Mouse (Mus musculus) midbrain, postnatal 0 days (tissue): ENCODE measurements around the gene Mmrn2. TPM values are rescaled to one million over a fixed set of nuclear protein-coding genes. Genes with fewer than 3 reads are reported as not detected.

Source experiments
- ATAC-seq: fragments of 200-750 bp; cut with Nextera tagmentation; 2 replicates; pipeline ENCODE4 v1.8.0; 2017; ENCODE audit warnings: moderate number of reproducible peaks, mild to moderate bottlenecking, moderate TSS enrichment, moderate library complexity; ENCODE audit not compliant: low FRiP score
- DNase-seq: peaks from one replicate; pipeline ENCODE4 v3.0.0-alpha.2; 2015; ENCODE audit warnings: low spot score
- H3K27ac ChIP-seq: fragments of 300-500 bp; sonication (generic); 2 replicates; pipeline ENCODE4 v1.5.1; 2014; ENCODE audit warnings: low read depth, mild to moderate bottlenecking, low read length, mixed read lengths
- H3K27me3 ChIP-seq: fragments of 300-500 bp; sonication (generic); 2 replicates; pipeline ENCODE4 v1.6.1; 2014; ENCODE audit warnings: low read length, control low read depth, mixed read lengths; ENCODE audit not compliant: insufficient read depth
- H3K36me3 ChIP-seq: fragments of 300-500 bp; sonication (generic); 2 replicates; pipeline ENCODE4 v1.6.1; 2014; ENCODE audit warnings: low read length, control low read depth, mixed read lengths; ENCODE audit not compliant: insufficient read depth
- H3K4me1 ChIP-seq: fragments of 300-500 bp; sonication (generic); 2 replicates; pipeline ENCODE4 v1.6.1; 2014; ENCODE audit warnings: mild to moderate bottlenecking, control low read depth, antibody characterized with exemption, low read length, mixed read lengths; ENCODE audit not compliant: insufficient read depth
- H3K4me2 ChIP-seq: fragments of 300-500 bp; sonication (generic); 2 replicates; pipeline ENCODE4 v1.6.1; 2014; ENCODE audit warnings: low read depth, mild to moderate bottlenecking, low read length, mixed read lengths; ENCODE audit not compliant: poor library complexity, severe bottlenecking
- H3K4me3 ChIP-seq: fragments of 300-500 bp; sonication (generic); 2 replicates; pipeline ENCODE4 v1.5.1; 2014; ENCODE audit warnings: low read depth, mild to moderate bottlenecking, low read length, moderate library complexity
- H3K9ac ChIP-seq: fragments of 300-500 bp; sonication (generic); replicated peaks from 2 replicates; pipeline ENCODE4 v1.6.1; 2014; ENCODE audit warnings: mild to moderate bottlenecking, low read length, moderate library complexity, mixed read lengths; ENCODE audit not compliant: poor library complexity, severe bottlenecking
- H3K9me3 ChIP-seq: fragments of 300-500 bp; sonication (generic); 2 replicates; pipeline ENCODE4 v1.6.1; 2016; ENCODE audit warnings: low read length, control low read depth
- CTCF ChIP-seq: IDR thresholded peaks from 2 replicates; pipeline ENCODE4 v1.5.1; 2016; ENCODE audit warnings: antibody characterized with exemption, mild to moderate bottlenecking
- WGBS: fragments of 180-500 bp; shearing (Covaris S2); extraction: QIAGEN DNeasy Blood & Tissue Kit; methylation state at CpG from one replicate; pipeline ENCODE4 v1.1.7; 2014; 5-methylcytosine and 5-hydroxymethylcytosine counted together
- polyA plus RNA-seq: library from polyadenylated mRNA; unstranded; fragments of >200 nt; fragmentation: Nextera tagmentation; extraction: Ambion mirVana; gene quantifications from 2 replicates; pipeline ENCODE4 v1.2.1, GENCODE M21; 2015
- total RNA-seq: library from RNA; depleted of rRNA; stranded (reverse); fragments of >200 nt; gene quantifications from 2 replicates; pipeline ENCODE4 v1.2.3, GENCODE M21; 2014

Gene Mmrn2
- total and polyA plus RNA-seq, 2 experiments from 2014 or later, result 2.1 to 2.9 TPM

GRCm38 (mm10) chr14:34372646-34373045 lies 2.6 kb upstream of the Mmrn2 start:
- TF ChIP-seq CTCF, result peak; percentile 73

GRCm38 (mm10) chr14:34373581-34373980 lies 1.7 kb upstream of the Mmrn2 start:
- Histone ChIP-seq H3K9ac (no peak overlapping the region), H3K27ac (no peak overlapping the region), H3K27me3 (no peaks in the 10 kb centered on the region), H3K4me1 (no peaks in the 10 kb centered on the region), H3K36me3 (no peaks in the 10 kb centered on the region), H3K4me3 (no peak overlapping the region), H3K4me2 (no peak overlapping the region), H3K9me3 (no peaks in the 10 kb centered on the region)
- WGBS, result 84% methylated on average over 6 of the region's 6 CpGs
- no peak for TF ChIP-seq CTCF
- ATAC-seq, result no peak
- no peak for DNase-seq

More at GRCm38 (mm10) chr14:34372646-34373045, 2.6 kb upstream of the Mmrn2 start:
- Histone ChIP-seq H3K9me3 (no peaks in the 10 kb centered on the region), H3K27me3 (no peaks in the 10 kb centered on the region), H3K4me1 (no peaks in the 10 kb centered on the region), H3K36me3 (no peaks in the 10 kb centered on the region), H3K9ac (no peak overlapping the region), H3K4me3 (no peak overlapping the region), H3K4me2 (no peak overlapping the region), H3K27ac (no peak overlapping the region)
- DNase-seq (peak; percentile 26), ATAC-seq (no peak)
- WGBS, result 89% methylated on average over 6 of the region's 6 CpGs

- H3K9ac ChIP-seq, result no peak within 1 kb of the TSS
- H3K36me3 ChIP-seq, result no peaks in the 10 kb centered on the region
- no peak within 1 kb of the TSS for H3K4me2 ChIP-seq
- DNase-seq, result peak; percentile 21
- H3K4me1 ChIP-seq, result no peaks in the 10 kb centered on the region
- no peak within 1 kb of the TSS for H3K27ac ChIP-seq
- H3K27me3 ChIP-seq, result no peaks in the 10 kb centered on the region
- no peak for TF ChIP-seq CTCF
- no peak for ATAC-seq
- no peaks in the 10 kb centered on the region for H3K9me3 ChIP-seq
- WGBS, result 52% methylated on average over 10 of the region's 10 CpGs
- H3K4me3 ChIP-seq, result no peak within 1 kb of the TSS
Observed at GRCm38 (mm10) chr14:34374577-34374976, 688 bp upstream of the Mmrn2 start, which contains the start of gene Sncg. TSS of gene Sncg (minus strand) at chr14:34374789.

GRCm38 (mm10) chr14:34375941-34376340 lies 676 bp downstream of the Mmrn2 start:
- Histone ChIP-seq H3K36me3 (no peaks in the 10 kb centered on the region), H3K4me3 (no peak overlapping the region), H3K4me1 (no peaks in the 10 kb centered on the region), H3K9me3 (no peaks in the 10 kb centered on the region), H3K27me3 (no peaks in the 10 kb centered on the region), H3K9ac (no peak overlapping the region), H3K4me2 (no peak overlapping the region), H3K27ac (no peak overlapping the region)
- DNase-seq (no peak), ATAC-seq (no peak)
- TF ChIP-seq CTCF, result no peak
- whole genome bisulfite sequencing, result 90% methylated on average over 5 of the region's 5 CpGs

GRCm38 (mm10) chr14:34377121-34377520 lies 1.9 kb downstream of the Mmrn2 start:
- H3K4me1 ChIP-seq, result no peaks in the 10 kb centered on the region
- H3K9ac ChIP-seq, result no peak overlapping the region
- WGBS, result 79% methylated on average over 4 of the region's 4 CpGs
- H3K27ac ChIP-seq, result no peak overlapping the region
- ATAC-seq (no peak), DNase-seq (no peak)
- H3K9me3 ChIP-seq, result no peaks in the 10 kb centered on the region
- H3K4me3 ChIP-seq, result no peak overlapping the region
- no peaks in the 10 kb centered on the region for H3K36me3 ChIP-seq
- TF ChIP-seq CTCF, result no peak
- no peaks in the 10 kb centered on the region for H3K27me3 ChIP-seq
- H3K4me2 ChIP-seq, result no peak overlapping the region

GRCm38 (mm10) chr14:34378560-34379331 lies 3.5 kb downstream of the Mmrn2 start:
- no peaks in the 10 kb centered on the region for H3K36me3 ChIP-seq
- DNase-seq (peak; percentile 55), ATAC-seq (peak; percentile 41; the same call in 1 of the 2 replicates)
- no peak overlapping the region for H3K4me2 ChIP-seq
- no peaks in the 10 kb centered on the region for H3K27me3 ChIP-seq
- H3K4me3 ChIP-seq, result no peak overlapping the region
- no peak overlapping the region for H3K9ac ChIP-seq
- 43% methylated on average over 11 of the region's 11 CpGs for WGBS
- TF ChIP-seq CTCF, result no peak
- H3K9me3 ChIP-seq, result no peaks in the 10 kb centered on the region
- H3K4me1 ChIP-seq, result no peaks in the 10 kb centered on the region
- no peak overlapping the region for H3K27ac ChIP-seq
